8 mouse cellular contexts compared by ENCODE assay signal in the genomic region with DNA sequence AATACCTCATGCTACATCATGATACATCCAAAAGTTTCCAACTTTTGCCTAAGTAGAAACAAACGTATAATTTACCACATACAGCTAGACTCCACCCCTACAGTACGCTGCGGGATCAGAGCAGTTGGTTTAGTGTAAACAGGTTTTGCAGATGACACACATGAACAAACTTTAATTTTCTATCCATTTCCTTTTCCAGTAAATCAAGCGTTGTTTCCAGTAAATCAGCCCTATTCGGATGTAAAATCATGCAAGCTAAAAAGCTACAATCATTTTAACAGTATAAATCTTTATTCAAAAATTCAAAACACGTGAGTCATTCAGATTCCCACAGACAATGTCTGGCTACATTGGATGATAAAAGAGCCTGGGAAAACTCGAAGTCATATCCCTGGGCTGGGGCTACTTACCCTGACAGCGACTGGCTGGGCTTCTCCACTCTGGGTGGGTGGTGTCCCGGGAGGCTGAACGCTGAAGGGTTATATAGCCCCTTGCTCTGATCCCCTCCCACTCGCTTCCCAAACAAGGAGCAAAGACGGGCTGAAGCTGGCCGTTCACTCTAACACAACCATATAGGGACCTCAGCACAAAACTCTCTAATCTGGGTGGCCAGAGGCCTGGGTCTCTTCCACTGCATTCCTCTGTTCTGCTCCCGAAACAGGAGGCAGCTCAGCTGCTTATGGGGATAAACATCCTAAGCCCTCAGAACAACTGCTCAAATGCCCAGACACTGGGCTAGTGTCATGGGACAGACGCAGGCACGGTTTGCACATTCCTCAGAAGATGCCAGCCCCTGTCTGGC. TPM values are rescaled to one million over a fixed set of nuclear protein-coding genes. Genes with fewer than 3 reads are reported as not detected.
A peak's percentile ranks its signal among the peaks of the same experiment; 100 is the strongest.
DNase-seq lines count a peak whose midpoint lies in the region; ATAC-seq and TF ChIP-seq lines count a peak whose summit lies in the region.

A gene (minus strand): TSS at position 711 of the 802 bp plus-strand sequence.

- H3K9me3 ChIP-seq in lung, embryonic 14.5 days (ENCODE audit: low read depth, low read length): no peaks in the 10 kb centered on the region
- H3K9me3 ChIP-seq in heart, embryonic 14.5 days (ENCODE audit: control insufficient read depth, low read length): no peaks in the 10 kb centered on the region
- no peaks in the 10 kb centered on the region for H3K9me3 ChIP-seq in limb, embryonic 10.5 days (replicated peaks)
- H3K9me3 ChIP-seq in midbrain, postnatal 0 days (ENCODE audit: low read length): no peaks in the 10 kb centered on the region
- no peaks in the 10 kb centered on the region for H3K9me3 ChIP-seq in forebrain, embryonic 10.5 days

- H3K4me2 ChIP-seq in lung, embryonic 14.5 days: peak within 1 kb of the TSS; percentile 54
- H3K4me2 ChIP-seq in heart, embryonic 14.5 days (ENCODE audit: low read length): peak within 1 kb of the TSS; percentile 70
- H3K4me2 ChIP-seq in midbrain, postnatal 0 days (ENCODE audit: low read depth, low read length, poor library complexity, severe bottlenecking): peak within 1 kb of the TSS; percentile 20; the same call in 1 of the 2 replicates

- ATAC-seq in lung, embryonic 14.5 days (ENCODE audit: insufficient read depth): peak; percentile 89
- peak; percentile 70 for ATAC-seq in heart, embryonic 14.5 days (ENCODE audit: insufficient number of reproducible peaks, insufficient read depth, low FRiP score, low read depth)
- no peak for ATAC-seq in midbrain, postnatal 0 days (ENCODE audit: low FRiP score)

- DNase-seq in lung, embryonic 14.5 days: peak; percentile 86
- no peak for DNase-seq in lung, postnatal 36 days
- peak; percentile 5 for DNase-seq in embryo, embryonic 10 days (ENCODE audit: low spot score)
- DNase-seq in limb, embryonic 10.5 days (ENCODE audit: low spot score): peak; percentile 32
- no peak for DNase-seq in midbrain, postnatal 0 days (ENCODE audit: low spot score)
- DNase-seq in c-Kit-positive CD71-positive TER-119-positive erythroid progenitor cells, embryonic 14.5 days (ENCODE audit: low spot score): no peak
- no peak for DNase-seq in forebrain, embryonic 10.5 days (ENCODE audit: extremely low spot score, low spot score)

- H3K9ac ChIP-seq in lung, embryonic 14.5 days: peak within 1 kb of the TSS; percentile 56
- H3K9ac ChIP-seq in heart, embryonic 14.5 days (ENCODE audit: low read length): peak within 1 kb of the TSS; percentile 75
- no peak within 1 kb of the TSS for H3K9ac ChIP-seq in midbrain, postnatal 0 days (replicated peaks; ENCODE audit: low read length, poor library complexity, severe bottlenecking)

- peaks cover 5% of the 10 kb centered on the region; the same call in 1 of the 2 replicates for H3K4me1 ChIP-seq in lung, embryonic 14.5 days (ENCODE audit: insufficient read depth)
- peaks cover 4 to 14% of the 10 kb centered on the region in 2 experiments; a peak in 3 of 4 replicates for H3K4me1 ChIP-seq in heart, embryonic 14.5 days (ENCODE audit: control insufficient read depth in 2 of 2, insufficient read depth in 2 of 2, low read length in 2 of 2)
- peaks cover 6% of the 10 kb centered on the region; the same call in 1 of the 2 replicates for H3K4me1 ChIP-seq in limb, embryonic 10.5 days
- no peaks in the 10 kb centered on the region for H3K4me1 ChIP-seq in midbrain, postnatal 0 days (ENCODE audit: insufficient read depth, low read length)
- H3K4me1 ChIP-seq in forebrain, embryonic 10.5 days: 0 out of 2 replicates have a peak, but pooled peaks cover 4% of the 10 kb centered on the region

- H3K27me3 ChIP-seq in lung, embryonic 14.5 days (ENCODE audit: insufficient read depth, low read length): no peaks in the 10 kb centered on the region
- H3K27me3 ChIP-seq in heart, embryonic 14.5 days (ENCODE audit: control insufficient read depth, insufficient read depth, low read length): peaks cover 9% of the 10 kb centered on the region; the same call in 1 of the 2 replicates
- H3K27me3 ChIP-seq in limb, embryonic 10.5 days (ENCODE audit: low read depth, poor library complexity, severe bottlenecking): no peaks in the 10 kb centered on the region
- 0 out of 2 replicates have a peak, but pooled peaks cover 3% of the 10 kb centered on the region for H3K27me3 ChIP-seq in midbrain, postnatal 0 days (ENCODE audit: insufficient read depth, low read length)
- H3K27me3 ChIP-seq in forebrain, embryonic 10.5 days (ENCODE audit: poor library complexity, severe bottlenecking): no peaks in the 10 kb centered on the region

- no peak for TF ChIP-seq CTCF in lung, embryonic 14.5 days (IDR thresholded peaks at IDR 0.05; ENCODE audit: low read depth)
- TF ChIP-seq CTCF in midbrain, postnatal 0 days (IDR thresholded peaks at IDR 0.05): no peak

- peak within 1 kb of the TSS; percentile 93 for H3K27ac ChIP-seq in lung, embryonic 14.5 days (ENCODE audit: low read depth)
- H3K27ac ChIP-seq in heart, embryonic 14.5 days (replicated peaks in 1 of 2; ENCODE audit: control insufficient read depth in 1 of 2, insufficient read depth in 1 of 2, low read depth in 2 of 2, low read length in 2 of 2): peak within 1 kb of the TSS; percentile 72 to 83
- no peak within 1 kb of the TSS for H3K27ac ChIP-seq in limb, embryonic 10.5 days
- no peak within 1 kb of the TSS for H3K27ac ChIP-seq in midbrain, postnatal 0 days (ENCODE audit: low read depth, low read length)
- no peak within 1 kb of the TSS for H3K27ac ChIP-seq in forebrain, embryonic 10.5 days

- H3K4me3 ChIP-seq in lung, embryonic 14.5 days (ENCODE audit: low read depth, low read length): peak within 1 kb of the TSS; percentile 44
- peak within 1 kb of the TSS; percentile 49 to 50 for H3K4me3 ChIP-seq in heart, embryonic 14.5 days (ENCODE audit: control insufficient read depth in 1 of 2, insufficient read depth in 1 of 2, low read depth in 1 of 2, low read length in 2 of 2)
- H3K4me3 ChIP-seq in limb, embryonic 10.5 days: no peak within 1 kb of the TSS
- H3K4me3 ChIP-seq in midbrain, postnatal 0 days (ENCODE audit: low read depth, low read length): no peak within 1 kb of the TSS
- H3K4me3 ChIP-seq in forebrain, embryonic 10.5 days: no peak within 1 kb of the TSS

- WGBS in lung, embryonic 14.5 days: 23% methylated on average over 16 of the region's 16 CpGs
- 21% methylated on average over 16 of the region's 16 CpGs for WGBS in heart, embryonic 14.5 days
- WGBS in limb, embryonic 10.5 days: 49% methylated on average over 16 of the region's 16 CpGs
- 62% methylated on average over 16 of the region's 16 CpGs for WGBS in midbrain, postnatal 0 days
- WGBS in forebrain, embryonic 10.5 days: 70% methylated on average over 16 of the region's 16 CpGs

- H3K36me3 ChIP-seq in lung, embryonic 14.5 days (ENCODE audit: insufficient read depth): 0 out of 2 replicates have a peak, but pooled peaks cover 8% of the 10 kb centered on the region
- H3K36me3 ChIP-seq in heart, embryonic 14.5 days (ENCODE audit: control insufficient read depth, insufficient read depth, low read length): peaks cover 18% of the 10 kb centered on the region
- no peaks in the 10 kb centered on the region for H3K36me3 ChIP-seq in limb, embryonic 10.5 days
- no peaks in the 10 kb centered on the region for H3K36me3 ChIP-seq in midbrain, postnatal 0 days (ENCODE audit: insufficient read depth, low read length)
- no peaks in the 10 kb centered on the region for H3K36me3 ChIP-seq in forebrain, embryonic 10.5 days (replicated peaks)

RNA-seq across cellular contexts. Expression of the gene that starts here (rescaled TPM):
- 854 and 863 TPM in 2 replicates for polyA plus RNA-seq in lung, embryonic 14.5 days (2014; fragmentation: Nextera tagmentation; extraction: Ambion mirVana)
- 1,199 and 1,305 TPM in 2 replicates for polyA plus RNA-seq in heart, embryonic 14.5 days (2014; fragmentation: Nextera tagmentation; extraction: Ambion mirVana)
- 12.0 and 19.9 TPM in 2 replicates for polyA plus RNA-seq in limb, embryonic 10.5 days (2016; fragmentation: Nextera tagmentation; extraction: Ambion mirVana)
- total RNA-seq in midbrain, postnatal 0 days (2014; rRNA removed): 3.7 and 10.0 TPM in 2 replicates
- 9.6 and 11.8 TPM in 2 replicates for polyA plus RNA-seq in midbrain, postnatal 0 days (2015; fragmentation: Nextera tagmentation; extraction: Ambion mirVana)
- polyA plus RNA-seq in forebrain, embryonic 10.5 days (2016; fragmentation: Nextera tagmentation; extraction: Ambion mirVana): 6.5 and 8.1 TPM in 2 replicates

Comparison
In these comparisons a context has a peak if more than half of its experiments do, and no peak if none do; other contexts are left out.
1. RNA of the gene that starts here (polyA plus RNA-seq): 1,199 to 1,305 TPM in heart, embryonic 14.5 days and 854 to 863 TPM in lung, embryonic 14.5 days; 12.0 to 19.9 TPM in limb, embryonic 10.5 days, 9.6 to 11.8 TPM in midbrain, postnatal 0 days and 6.5 to 8.1 TPM in forebrain, embryonic 10.5 days; every median in the first group is over 10 times any median in the second.
2. DNase-seq: peak in lung, embryonic 14.5 days (single experiment), embryo, embryonic 10 days (single experiment) and limb, embryonic 10.5 days (single experiment); none in lung, postnatal 36 days (single experiment), midbrain, postnatal 0 days (single experiment), c-Kit-positive CD71-positive TER-119-positive erythroid progenitor cells, embryonic 14.5 days (single experiment) and forebrain, embryonic 10.5 days (single experiment).
3. H3K27ac ChIP-seq: peak in lung, embryonic 14.5 days (single experiment) and heart, embryonic 14.5 days (2 of 2); none in limb, embryonic 10.5 days (single experiment), midbrain, postnatal 0 days (single experiment) and forebrain, embryonic 10.5 days (single experiment).
4. H3K4me2 ChIP-seq: peak in every context shown above with its lines; median percentile 70 in heart, embryonic 14.5 days; 54 in lung, embryonic 14.5 days; 20 in midbrain, postnatal 0 days.
5. H3K4me3 ChIP-seq: peak in lung, embryonic 14.5 days (single experiment) and heart, embryonic 14.5 days (2 of 2); none in limb, embryonic 10.5 days (single experiment), midbrain, postnatal 0 days (single experiment) and forebrain, embryonic 10.5 days (single experiment).